Mouse (Mus musculus) spleen, postnatal 14 days (tissue): ENCODE data around the gene 4930519G04Rik.
"Not testable (repeated sequence)": the region's sequence is repeated elsewhere in the genome, so short reads cannot be mapped to it uniquely, and the experiment has no call there.

Source experiments
- DNase-seq, 2 experiments: peaks; one replicate each; pipeline ENCODE4 v3.0.0; 2021 to 2022; ENCODE audit warnings: low spot score in 2 of 2

4930519G04Rik gene

GRCm38 (mm10) chr5:114840481-114840880 lies 13.0 kb upstream of the 4930519G04Rik start:
- DNase-seq = not testable (repeated sequence)

- not testable (repeated sequence) for DNase-seq
These were observed 11.3 kb upstream of the 4930519G04Rik start for GRCm38 (mm10) chr5:114842155-114842554.

- DNase-seq = no peak
These were observed 10.8 kb upstream of the 4930519G04Rik start for GRCm38 (mm10) chr5:114842674-114843073.

- not testable (repeated sequence) for DNase-seq
These were observed 9.1 kb upstream of the 4930519G04Rik start for GRCm38 (mm10) chr5:114844371-114844770.

GRCm38 (mm10) chr5:114851565-114852236 lies 1.8 kb upstream of the 4930519G04Rik start:
- no peak for DNase-seq

GRCm38 (mm10) chr5:114858582-114858981 lies 5.1 kb downstream of the 4930519G04Rik start, which contains the start of gene Gm9936:
Gm9936 (minus strand) TSS chr5:114858682.
- DNase-seq = no peak

GRCm38 (mm10) chr5:114859253-114859652 lies 5.8 kb downstream of the 4930519G04Rik start:
- DNase-seq = peak in 1 of 2 experiments; percentile 58

GRCm38 (mm10) chr5:114861730-114862129 lies 8.3 kb downstream of the 4930519G04Rik start:
- no peak for DNase-seq

- no peak for DNase-seq
These were observed 11.3 kb downstream of the 4930519G04Rik start for GRCm38 (mm10) chr5:114864813-114865212.

- DNase-seq = no peak
These were observed 11.8 kb downstream of the 4930519G04Rik start for GRCm38 (mm10) chr5:114865279-114865678.

GRCm38 (mm10) chr5:114875858-114876257 lies 22.4 kb downstream of the 4930519G04Rik start:
- DNase-seq = no peak

- no peak for DNase-seq
These were observed 22.9 kb downstream of the 4930519G04Rik start for GRCm38 (mm10) chr5:114876331-114876730.

- no peak for DNase-seq
These were observed 24.0 kb downstream of the 4930519G04Rik start for GRCm38 (mm10) chr5:114877487-114877886.

- DNase-seq = no peak
These were observed 25.9 kb downstream of the 4930519G04Rik start for GRCm38 (mm10) chr5:114879399-114879798.

- DNase-seq = not testable (repeated sequence)
These were observed 28.9 kb downstream of the 4930519G04Rik start for GRCm38 (mm10) chr5:114882319-114882718.

GRCm38 (mm10) chr5:114883022-114883421 lies 29.6 kb downstream of the 4930519G04Rik start:
- DNase-seq = no peak

GRCm38 (mm10) chr5:114886801-114887200 lies 33.3 kb downstream of the 4930519G04Rik start:
- no peak for DNase-seq

- DNase-seq = no peak
These were observed 35.5 kb downstream of the 4930519G04Rik start for GRCm38 (mm10) chr5:114888995-114889394.

GRCm38 (mm10) chr5:114895542-114895941 lies 42.1 kb downstream of the 4930519G04Rik start:
- DNase-seq = no peak

- no peak for DNase-seq
These were observed 43.4 kb downstream of the 4930519G04Rik start, which contains the start of gene Oasl2 for GRCm38 (mm10) chr5:114896688-114897373. Oasl2 (plus strand) TSS chr5:114896936.

GRCm38 (mm10) chr5:114897374-114897793 lies 43.9 kb downstream of the 4930519G04Rik start:
- no peak for DNase-seq

- DNase-seq = no peak
These were observed 45.4 kb downstream of the 4930519G04Rik start for GRCm38 (mm10) chr5:114898857-114899256.

- peak in 1 of 2 experiments; percentile 54 for DNase-seq
These were observed 48.9 kb downstream of the 4930519G04Rik start for GRCm38 (mm10) chr5:114902413-114902812.
